Mouse (Mus musculus) MN1 (cell line): ENCODE data around the gene Wnt11.

Experiments used
- DNase-seq: peaks from one replicate; pipeline ENCODE4 v3.0.0-alpha.2; 2016; ENCODE audit warnings: low spot score

Gene Wnt11

DNA sequence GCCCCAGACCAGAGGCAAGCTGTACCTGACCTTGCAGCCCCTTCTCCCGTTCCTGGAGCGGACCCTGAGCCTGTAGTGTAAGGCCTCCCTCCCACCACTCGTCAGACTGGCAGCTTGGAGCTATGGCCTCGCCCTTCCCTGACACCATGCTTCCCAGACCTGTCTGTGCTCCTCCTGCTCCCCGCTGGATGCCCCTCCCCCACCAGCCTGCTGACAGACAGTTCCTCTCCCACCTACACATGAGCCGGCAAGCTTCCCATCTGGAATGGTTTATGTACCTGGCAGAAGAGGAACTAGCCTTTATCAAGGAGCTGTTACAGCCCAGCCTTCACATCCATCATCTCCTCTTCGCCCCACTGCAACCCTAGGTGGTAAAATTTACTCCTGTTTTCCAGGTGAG, 6.0 kb upstream of the Wnt11 start:
- DNase-seq, result no peak

DNA sequence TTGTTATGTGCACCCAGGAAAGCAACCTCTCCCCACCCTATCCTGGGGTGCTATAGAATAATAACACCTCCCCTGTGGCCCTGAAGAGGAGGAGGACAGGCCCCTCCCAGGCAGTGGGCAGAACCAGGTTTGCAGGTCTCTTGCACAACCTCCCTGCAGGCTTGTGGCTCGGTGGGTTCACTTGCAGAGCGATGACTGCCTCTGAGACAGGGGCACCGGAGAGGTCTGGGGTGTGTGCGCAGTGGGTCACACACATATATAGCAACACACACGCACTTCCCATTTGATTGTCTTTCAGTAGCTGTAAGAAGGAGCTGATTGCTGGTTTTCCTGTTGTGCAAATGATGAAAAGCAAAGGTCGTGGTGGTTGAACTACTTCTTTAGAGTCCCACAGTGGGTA, 3.6 kb upstream of the Wnt11 start:
- DNase-seq, result no peak

DNA sequence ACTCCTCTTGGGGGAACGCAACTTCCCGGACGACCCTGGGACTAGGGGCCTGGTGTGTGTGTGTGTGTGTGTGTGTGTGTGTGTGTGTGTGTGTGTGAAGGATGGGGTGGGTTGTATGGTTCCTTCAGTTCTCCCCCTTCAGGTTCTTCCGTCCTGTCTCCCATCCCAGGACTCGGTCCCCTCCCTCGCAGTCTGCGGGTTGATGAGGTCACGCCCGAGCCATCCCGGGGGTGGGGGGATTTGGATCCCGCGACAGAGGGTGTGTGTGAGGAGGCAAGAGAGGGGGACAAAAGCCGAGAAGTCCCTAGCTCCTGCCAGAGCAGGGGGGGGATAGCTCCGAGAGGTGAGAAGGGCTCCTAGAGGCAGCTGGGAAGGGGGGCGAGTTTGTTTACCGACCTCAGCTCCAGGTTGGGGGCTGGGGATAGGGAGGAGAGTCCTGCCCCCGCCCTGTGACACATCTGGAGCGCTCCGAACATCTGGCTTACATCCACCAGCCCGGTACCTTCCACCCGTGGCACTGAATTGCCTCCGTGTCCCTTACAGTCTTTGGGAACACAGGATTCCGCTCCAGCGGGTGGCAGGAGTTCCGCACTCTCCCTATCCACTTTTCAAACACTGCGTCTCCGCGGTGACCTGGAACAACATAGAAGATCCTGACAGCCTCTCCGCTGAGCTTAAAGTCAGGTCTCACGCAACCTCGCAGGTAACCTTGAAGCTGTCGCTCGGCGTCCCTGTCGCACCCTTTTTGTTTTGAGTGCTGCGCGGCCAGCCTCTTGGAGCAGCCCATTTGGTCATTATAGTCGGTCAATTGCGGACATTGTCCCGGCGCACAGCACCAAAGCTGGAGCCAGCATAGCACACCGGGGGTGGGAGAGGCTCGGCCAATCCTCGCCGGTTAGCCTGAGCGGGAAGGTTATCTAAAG, 868 bp downstream of the Wnt11 start:
- DNase-seq, result peak; percentile 47

DNA sequence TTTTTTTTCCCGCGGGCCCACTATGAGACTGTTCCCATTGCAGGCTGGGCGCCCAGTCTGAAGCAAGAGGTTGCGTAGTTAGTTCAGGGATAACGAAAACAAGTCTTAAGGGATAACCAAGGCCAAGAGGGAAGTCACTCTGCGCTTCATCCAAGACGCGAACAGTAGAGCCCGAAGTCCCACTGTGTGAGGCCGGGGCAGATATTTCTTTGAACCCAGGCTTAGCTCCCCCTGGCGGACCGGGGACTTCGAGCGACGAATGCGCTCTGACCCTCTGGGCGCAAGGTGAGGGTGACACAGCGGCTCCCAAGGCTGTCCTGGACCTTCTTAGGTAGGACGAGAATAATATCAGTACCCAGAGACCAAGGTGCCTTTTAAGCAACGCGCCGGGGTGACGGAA, 1.7 kb downstream of the Wnt11 start:
- peak; percentile 55 for DNase-seq

DNA sequence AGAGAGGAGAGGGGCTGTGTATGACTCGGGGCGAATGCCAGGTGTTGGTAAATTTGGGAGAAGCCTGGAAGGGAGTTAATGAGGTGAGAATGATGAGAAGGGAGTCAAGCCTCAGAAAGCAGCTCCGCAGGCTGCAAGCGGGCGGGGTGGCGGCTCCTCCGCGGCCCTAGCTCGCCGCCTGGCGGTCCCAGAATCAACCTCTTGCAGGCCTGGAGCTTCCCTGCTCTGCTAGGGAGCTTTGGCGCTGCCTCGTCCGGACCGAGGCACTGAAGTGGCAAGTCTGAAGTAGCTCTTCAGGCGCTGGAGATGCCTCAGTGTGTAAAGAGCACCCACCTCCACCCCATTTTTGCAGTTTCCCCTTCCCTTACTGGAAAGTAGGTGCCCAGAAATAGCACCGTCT, 3.0 kb downstream of the Wnt11 start:
- DNase-seq, result peak; percentile 92

DNA sequence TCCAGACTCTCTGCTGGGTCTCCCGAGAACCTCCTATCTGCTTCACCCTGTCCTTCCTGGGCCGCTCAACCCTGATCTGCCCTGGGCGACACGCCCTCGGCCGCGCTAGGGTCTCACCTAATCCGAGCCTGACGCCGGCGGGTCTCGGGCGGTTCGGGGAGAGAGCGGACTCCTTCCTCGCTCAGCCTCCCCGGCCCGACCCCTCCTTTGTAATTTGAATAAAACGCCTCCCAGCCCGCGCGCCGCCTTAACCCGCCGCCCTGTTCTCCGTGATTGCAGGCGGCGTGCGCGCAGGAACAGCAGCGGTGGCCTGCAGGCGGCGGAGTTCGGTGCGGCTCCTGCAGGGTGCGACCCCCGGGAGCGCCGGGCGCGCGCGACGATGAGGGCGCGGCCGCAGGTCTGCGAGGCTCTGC, 3.8 kb downstream of the Wnt11 start:
- DNase-seq, result peak; percentile 84

DNA sequence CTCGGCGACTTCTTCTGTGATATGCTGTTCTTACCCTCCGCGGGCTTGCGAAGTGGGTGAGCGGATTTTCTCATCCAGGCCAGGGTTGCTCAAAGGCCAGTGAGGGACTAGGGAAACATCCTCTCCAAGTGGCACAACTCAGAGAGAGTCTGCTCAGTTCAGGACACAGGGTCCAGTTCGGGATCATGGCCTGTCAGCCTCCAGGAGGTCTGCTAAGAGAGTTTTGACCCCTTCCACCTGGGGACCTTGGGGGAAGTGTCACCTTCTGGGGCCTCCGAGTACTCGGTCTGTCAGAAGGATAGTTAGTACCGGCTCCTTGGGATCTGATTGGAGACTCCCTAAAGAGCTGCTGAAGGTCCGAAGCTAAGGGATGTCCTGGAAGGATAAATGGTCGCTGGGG, 4.4 kb downstream of the Wnt11 start:
- DNase-seq, result no peak

DNA sequence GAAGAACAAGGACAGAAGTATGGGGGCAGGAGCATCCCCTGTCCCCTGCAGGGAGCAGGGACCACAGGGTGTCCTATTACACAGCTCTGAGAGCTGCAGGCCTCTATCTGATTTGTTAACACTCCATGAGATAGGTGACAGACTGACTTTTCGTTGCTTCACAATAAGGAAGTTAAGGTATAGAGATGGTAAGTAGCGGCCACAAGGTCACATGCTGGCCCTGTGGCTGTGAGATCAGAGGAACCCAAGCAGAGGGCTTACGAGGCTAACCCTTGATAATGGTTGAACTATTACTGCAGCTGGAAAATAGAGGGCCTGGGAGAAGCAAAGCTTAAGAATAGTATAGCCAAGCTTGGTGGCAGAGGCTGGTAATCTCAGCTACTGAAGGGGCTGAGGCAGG, 5.9 kb downstream of the Wnt11 start:
- DNase-seq, result no peak

DNA sequence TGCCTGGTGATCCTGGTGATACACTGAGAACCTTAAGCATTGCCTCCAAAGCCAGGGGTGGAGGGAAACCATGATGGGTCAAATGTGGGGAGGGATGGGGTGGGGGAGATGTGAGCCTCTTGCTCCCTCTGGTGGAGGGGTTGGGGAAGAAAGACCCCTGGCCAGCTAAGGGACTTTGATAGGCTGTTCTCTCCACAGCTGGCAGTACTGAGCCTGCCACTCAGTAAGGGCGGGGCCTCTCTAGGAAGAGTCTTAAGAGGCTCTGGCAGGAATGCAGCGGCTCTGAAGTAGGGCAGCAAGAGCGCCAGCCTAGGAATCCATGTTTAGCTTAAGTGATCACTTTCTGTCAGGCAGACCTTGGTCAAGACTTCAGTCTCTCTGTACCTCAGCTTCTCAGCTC, 6.9 kb downstream of the Wnt11 start:
- DNase-seq, result peak; percentile 26

DNA sequence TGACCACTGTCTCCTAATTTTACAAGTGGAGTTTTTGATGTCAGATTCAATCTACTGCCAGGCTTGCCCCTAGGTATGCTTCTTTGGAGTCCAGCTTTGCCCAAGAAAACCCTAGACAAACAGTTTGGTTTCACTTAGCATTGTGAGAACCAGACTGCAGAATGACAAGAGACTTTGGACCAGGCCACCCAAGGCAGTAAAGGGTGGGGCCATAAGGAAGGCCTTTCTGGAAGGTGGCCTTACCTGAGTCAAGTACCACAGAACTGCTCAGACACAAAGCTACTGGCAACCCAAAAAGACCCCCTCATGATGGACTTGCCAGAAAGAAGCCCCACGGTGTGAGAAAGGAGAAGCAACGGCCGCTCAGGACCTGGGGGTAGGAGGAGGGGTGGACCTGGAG, 8.1 kb downstream of the Wnt11 start:
- DNase-seq, result no peak

DNA sequence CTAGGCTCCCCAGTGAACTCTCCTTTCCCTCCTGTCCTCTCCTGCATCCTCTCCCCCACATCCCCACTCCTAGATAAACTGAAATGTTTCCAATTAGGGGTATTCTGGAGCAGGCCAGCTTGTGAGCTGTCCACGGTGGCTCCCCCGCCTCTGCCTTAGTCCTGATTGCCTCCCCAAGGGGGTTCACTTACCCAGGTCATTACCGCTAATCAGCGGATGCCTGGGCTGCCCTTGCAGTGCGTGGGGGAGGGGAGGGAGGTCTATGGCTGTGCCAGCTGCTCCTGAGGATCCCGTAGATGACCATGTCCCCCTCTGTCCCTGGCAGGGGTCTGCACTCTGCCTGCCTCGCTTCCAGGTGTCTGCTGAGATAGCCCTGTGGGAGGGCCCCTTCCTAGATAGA, 8.7 kb downstream of the Wnt11 start:
- no peak for DNase-seq

DNA sequence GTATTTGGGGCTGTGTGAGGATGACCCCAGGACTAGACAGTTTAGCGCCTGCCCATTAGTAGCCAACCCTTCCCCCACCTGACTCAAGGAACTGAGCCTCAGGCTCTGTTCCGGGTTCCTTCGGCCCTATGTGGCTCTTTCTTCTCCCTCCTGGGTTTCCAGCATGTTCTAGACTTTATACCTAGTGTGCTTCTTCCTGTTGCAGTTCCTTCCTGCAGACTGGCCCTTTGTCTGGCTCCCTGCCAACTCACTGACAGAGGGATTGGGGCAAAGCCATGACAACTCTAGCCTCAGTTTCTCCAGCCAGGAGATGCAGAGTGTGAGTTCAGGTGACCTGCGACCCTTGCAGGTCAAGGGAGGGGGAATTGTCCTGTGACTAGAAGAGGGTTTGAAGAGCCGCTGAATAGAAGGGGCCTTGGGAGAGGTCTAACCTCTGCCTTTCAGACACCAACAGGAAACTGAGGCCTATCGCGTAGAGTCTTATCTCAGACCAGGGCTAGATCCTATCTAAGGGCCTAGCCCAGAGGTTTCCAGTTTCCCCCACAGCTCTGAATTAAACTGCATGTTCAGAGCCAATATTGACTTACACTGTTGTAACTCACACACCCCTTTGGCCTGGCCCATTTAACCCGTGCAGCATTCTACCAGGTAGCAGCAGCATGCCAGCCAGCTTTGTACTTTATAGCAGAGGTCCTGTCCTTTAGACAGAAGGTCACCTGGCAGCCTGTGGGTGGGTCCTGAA, 14.2 kb downstream of the Wnt11 start:
- no peak for DNase-seq

DNA sequence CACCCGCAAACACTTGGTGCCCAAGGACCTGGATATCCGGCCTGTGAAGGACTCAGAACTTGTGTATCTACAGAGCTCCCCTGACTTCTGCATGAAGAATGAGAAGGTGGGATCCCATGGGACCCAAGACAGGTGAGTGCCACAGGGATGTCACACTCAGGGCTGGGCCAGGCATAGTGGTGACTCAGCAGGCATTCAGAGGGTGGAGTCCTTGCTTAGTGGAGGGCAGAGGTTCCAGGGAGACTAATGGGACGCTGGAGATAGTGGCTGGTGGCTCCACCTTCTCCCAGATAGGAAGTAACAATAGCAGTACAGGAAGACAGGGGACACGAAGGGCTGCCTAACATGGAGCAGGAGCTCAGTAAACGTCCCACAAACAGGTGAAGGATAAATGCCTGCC, 15.5 kb downstream of the Wnt11 start:
- no peak for DNase-seq

DNA sequence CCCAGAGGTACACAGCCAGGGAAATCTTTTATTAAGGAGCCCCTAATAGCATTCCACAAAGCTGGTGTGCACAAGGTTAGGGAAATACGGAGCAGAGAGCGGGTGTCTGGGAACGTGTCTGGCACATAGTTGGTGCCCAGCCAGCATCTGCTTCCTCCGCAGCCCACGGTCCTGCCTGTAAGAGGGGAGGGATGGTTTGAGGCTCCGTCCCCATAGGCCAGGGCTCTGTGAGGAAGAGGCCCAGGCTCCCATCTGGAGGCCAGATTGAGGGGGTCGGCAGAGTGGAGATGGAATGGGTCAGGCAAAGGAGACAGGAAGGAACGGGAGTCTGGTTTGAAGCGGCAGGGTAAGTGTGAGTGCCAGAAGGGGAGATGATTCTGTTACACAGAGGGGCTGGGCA, 16.3 kb downstream of the Wnt11 start:
- DNase-seq, result peak; percentile 51

DNA sequence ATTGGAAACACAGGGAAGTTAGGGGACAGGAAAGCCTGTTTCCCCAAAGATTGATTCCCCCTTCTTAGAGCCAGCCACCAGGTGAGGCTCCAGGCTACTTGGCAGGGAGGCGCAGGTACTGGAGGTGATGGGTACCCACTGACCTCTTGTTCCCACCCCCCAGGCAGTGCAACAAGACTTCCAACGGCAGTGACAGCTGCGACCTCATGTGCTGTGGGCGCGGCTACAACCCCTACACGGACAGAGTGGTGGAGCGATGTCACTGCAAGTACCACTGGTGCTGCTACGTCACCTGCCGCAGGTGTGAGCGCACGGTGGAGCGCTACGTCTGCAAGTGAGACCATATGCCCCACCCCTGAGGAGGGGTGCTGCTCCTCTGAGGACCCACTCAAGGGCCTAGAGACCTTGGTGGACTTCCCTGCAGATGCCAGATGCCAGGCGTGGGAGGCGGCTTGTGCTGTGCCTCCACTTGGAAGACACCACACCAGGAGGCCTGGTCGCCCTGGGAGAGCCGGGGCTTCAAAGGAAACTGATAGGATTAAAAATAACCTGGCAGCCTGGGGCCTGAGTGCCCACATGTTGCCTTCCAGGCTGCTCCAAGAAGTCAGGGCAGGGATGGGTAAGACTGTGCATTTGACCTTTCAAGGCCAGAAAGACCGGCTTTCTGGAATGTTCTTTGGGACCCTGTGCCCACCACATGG, 18.2 kb downstream of the Wnt11 start:
- no peak for DNase-seq

DNA sequence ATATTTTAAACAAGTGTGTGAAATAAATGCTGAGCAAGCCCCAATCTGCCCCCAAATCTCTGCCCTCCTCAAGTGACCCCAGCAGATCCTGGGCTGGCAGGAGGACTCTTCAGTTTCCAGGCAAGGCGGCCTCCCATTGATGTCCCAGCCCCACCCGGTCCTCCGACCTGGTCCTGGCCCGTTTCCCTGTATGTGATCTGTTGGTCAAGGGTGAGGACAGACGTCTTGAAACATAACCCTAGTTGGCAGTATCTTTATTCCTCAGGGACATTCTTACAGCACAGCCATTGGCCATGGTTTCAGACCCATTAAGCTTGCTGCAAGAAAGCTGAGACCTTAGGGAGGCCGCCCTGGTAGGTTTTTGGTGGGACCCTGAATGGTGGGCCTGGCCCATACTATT, 18.9 kb downstream of the Wnt11 start:
- no peak for DNase-seq

DNA sequence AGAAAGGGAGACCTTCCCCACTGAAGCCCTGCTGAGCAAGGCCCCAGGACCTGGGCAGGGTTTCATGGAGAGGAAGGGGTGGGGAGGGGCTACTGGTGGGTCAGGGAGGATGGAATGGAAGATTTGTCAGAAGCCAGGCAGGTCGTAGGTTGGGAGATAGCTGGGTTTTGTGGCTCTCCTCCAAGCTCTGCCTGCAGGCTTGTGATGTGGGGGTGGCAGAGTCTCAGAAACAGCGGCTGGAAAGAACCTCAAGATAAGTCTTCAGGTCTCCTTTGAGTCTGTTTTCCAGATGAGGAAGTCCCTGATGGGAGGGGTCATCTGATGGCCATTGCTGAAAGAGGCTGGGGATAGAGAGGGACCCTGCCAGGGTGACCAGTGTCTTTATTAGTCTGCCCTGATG, 20.5 kb downstream of the Wnt11 start:
- DNase-seq, result no peak

DNA sequence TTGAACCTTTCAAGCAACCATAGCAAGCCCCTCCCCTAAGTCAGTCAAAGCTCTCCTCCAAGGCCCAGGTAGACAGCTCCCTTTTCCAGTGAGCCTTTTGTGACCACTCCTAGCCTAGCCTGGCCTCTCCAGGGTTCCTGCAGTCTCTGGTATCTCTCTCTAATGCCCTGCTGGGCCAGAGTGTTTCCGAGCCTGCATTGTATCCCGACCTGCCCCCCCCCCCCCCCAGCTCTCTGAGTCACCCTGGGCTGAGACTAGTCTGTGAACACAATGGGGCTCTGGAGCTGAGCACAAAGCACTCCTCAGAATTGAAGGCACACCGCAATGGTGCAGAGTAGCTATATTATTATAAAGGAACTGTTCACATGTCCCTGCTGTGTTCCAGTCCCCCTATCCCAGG, 21.2 kb downstream of the Wnt11 start:
- DNase-seq, result peak; percentile 49

DNA sequence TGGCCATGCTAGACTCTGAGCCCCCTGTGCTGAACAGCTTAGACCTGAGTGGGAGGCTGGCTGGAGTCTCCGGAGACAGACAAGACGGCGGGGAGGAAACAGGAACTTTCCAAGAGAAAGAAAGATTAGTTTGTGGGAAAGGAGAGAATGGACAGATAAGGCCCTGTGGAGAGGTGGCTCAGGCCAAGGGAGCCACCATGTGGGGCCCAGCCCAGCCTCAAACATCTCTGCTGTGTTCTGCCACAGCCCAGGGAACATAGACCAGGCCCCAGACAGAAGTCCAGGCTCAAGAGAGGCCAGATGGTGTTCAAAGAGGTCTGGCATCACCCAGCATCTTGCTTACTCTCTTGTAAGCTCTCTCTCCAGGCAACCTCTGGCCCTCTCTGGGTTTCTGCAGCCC, 22.2 kb downstream of the Wnt11 start:
- DNase-seq, result peak; percentile 85

DNA sequence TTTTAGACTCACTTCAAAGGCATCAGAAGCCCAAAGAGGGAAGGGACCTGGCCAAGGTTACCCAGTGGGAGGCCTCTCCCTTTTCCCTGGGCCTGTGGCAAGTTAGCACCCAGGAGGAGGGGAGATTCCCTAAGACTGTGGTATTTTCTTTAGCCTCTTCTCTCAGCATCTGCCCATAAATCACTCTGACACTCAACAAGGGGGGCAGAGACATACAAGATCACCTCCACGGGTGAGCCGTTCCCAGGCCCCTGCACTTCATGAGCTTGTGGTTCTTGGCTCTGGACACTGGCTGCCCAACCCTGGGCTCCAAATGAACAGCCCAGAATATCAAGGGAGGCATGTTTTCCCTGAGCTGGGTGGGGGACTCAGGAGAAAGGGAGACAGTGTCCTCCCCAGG, 26.1 kb downstream of the Wnt11 start:
- no peak for DNase-seq

DNA sequence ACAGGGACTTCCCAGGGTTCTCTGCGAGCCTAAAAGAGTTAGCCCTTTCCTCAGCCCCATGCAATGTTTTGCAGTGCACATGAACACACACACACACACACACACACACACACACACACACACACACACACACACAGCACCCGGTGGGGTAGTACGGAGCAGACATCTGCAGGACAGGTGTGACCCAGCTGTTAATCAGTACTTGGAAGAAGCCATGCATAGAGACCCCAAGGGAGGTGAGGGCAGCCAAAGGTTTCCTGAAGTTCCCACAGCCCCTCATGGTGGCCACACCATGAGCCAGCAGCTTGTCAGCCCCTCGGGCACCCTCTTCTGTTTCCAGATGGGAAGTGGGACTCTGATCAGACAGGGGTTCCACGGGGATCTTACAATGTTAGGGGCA, 28.1 kb downstream of the Wnt11 start:
- no peak for DNase-seq

DNA sequence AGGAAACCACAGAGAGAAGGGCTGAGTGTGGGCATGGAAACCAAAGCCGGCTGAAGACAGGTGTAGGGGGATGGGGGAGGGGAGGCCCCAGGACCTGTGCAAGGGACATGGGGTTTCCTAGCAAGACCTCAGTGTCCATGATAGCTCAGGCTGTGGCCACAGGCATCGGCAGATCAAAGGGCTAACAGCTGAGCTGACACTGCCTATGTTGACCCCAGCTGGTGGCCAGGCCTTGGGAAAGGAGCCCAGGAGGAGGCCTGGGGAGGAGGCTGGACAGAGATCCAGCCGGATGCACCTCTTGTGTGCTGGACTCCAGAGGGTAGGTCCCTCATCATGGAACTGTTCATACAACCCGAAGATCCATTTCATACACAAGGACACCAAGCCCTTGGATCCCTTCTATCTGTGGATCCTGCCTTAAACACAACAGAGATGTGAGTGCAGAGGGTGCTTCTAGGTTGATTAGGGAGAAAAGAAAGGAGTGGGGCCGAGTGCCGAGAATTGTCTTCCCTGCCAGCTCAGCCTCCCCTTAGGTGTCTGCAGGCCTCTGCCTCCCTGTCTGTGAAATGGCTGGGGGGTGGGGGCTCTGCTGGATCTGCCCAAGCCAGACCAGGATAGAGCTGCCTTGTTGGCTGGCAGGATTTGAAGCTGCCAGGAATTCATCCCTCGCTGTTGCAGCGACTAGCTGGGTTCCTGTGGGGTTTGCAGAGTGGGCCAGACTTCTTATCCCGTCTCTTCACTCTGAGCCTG, 29.2 kb downstream of the Wnt11 start:
- no peak for DNase-seq
